Mouse (Mus musculus) adrenal gland, adult 18-20 months (tissue): ENCODE data around the gene Catsperb. TPM values are rescaled to one million over a fixed set of nuclear protein-coding genes. Genes with fewer than 3 reads are reported as not detected.
"Not testable (repeated sequence)": the region's sequence is repeated elsewhere in the genome, so short reads cannot be mapped to it uniquely, and the experiment has no call there.

ENCODE experiments used
- DNase-seq, 2 experiments: peaks; one replicate each; pipeline ENCODE4 v3.0.0; 2021 to 2022; ENCODE audit warnings: low spot score in 2 of 2
- long read RNA-seq, 2 experiments: library from polyadenylated mRNA; stranded (forward); transcript quantifications; one replicate each; pipeline ENCODE4 v2.0.0; 2021
- microRNA-seq, 2 experiments: library from miRNA; unstranded; fragments of <30 nt; microRNA quantifications; one replicate each; pipeline ENCODE4 v1.2.0; 2021; ENCODE audit warnings: borderline number of aligned reads in 2 of 2
- total RNA-seq, 2 experiments: library from RNA; stranded (reverse); gene quantifications; 1 replicate in 1 of 2; 2 replicates in 1 of 2; pipeline ENCODE4 v1.2.3; 2021

Catsperb gene
- not detected for total RNA-seq
- long read RNA-seq, experiment 1 = 0 reads
- long read RNA-seq, experiment 2 = 0 reads

DNA sequence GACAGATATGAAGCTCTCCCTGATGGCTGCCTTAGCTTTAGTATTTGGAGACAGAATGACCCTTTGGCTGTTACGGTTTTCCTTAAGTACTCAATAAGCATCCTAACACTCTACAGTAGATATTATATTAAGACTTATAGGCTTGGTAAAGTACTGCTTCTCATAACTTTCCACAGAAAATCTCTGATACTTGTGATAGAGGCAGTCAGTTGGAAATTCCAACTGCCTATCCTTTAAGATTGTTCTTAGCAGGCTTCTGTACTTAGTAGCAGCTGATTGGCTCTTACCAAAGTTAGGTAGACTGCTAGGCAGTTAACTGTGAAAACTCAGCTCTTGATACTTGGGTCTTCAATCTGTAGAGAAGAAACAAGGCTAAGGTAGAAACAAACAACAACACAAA lies at the start of gene Catsperb:
Catsperb (plus strand) TSS at position 301 of the 400 bp plus-strand sequence.
- DNase-seq = not testable (repeated sequence)

DNA sequence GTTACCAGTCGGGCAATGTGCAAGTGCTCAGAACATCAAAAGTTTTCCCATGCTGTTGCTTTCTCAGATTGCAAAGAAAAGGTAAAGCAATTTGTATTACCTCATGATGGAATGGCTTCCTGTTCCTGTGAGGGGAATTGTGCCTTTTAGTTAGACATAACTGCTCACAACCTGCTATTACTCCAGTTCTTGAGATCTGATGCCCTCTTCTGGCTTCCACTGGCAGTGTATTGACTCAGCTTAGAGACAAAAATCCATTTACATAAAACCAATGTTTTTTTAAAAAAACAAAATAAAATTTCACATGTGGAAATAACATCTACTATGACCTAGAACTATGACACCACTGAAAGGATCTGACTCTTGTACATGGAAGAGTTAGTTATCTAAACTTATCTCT lies 43.0 kb upstream of the Catsperb start:
- not testable (repeated sequence) for DNase-seq

DNA sequence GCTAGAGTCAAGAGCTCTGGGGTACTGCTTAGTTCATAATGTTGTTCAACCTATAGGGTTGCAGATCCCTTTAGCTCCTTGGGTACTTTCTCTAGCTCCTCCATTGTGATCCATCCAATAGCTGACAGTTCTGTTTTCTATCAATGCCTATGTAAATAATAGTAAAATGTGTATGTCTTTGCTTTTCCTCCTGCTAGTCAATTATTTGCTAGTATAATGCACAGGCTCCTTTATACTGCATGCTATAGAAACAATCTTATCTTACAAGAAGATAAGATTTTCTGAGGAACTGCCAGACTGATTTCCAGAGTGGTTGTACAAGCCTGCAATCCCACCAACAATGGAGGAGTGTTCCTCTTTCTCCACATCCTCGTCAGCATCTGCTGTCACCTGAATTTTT lies 23.0 kb upstream of the Catsperb start:
- DNase-seq = not testable (repeated sequence)

DNA sequence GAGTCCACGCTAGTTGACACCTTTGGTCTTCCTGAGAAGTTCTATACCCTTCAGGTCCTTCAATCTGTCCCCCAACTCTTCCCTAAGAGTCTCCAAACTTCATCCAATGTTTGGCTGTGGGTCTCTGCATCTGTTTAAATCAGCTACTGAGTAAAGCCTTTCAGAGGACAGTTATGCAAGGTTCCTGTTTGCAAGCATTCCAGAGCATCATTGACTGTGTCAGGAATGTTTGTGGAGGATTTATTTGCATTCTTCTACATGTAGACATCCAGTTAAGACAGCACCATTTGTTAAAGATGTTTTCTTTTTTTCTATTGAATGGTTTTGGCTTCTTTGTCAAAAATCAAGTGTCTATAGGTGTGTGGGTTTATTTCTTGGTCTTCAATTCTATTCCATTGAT lies 21.7 kb downstream of the Catsperb start:
- no peak for DNase-seq

DNA sequence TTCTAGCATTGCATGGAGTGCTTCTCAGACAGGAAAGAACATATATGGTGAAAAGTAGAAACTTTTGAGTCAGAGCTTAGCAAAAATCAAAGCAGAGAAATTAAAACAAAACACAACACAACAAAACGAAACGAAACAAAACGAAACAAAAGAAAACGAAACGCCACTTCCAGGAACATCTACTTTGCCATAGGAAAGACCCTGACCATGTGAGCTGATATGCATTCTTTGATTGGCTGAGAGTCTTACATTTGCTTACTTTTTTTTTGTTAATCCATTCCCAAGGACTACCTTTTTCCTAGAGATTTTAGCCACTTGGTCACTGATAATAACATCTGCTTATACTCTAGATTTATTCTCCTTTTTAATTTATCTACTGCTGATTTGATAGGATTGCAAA lies 57.6 kb downstream of the Catsperb start:
- no peak for DNase-seq

DNA sequence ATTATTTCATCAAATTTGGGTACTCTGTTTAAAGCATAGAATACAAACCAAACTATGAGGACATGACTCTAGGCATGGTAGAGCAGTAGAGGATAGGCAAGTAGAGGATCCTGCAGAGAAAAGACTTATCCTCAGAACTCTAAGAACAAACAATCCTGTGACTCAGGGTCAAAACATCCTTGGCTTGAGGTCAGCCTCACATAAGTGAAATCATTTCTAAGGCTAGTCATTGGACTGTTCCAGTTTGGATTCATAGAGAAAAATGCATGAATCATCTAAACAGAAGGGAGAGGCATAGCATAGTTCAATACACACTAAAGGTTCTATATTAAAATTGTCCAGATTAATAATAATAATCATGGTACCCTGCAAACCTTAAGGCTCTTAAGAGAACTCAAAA lies 79.1 kb downstream of the Catsperb start:
- no peak for DNase-seq

DNA sequence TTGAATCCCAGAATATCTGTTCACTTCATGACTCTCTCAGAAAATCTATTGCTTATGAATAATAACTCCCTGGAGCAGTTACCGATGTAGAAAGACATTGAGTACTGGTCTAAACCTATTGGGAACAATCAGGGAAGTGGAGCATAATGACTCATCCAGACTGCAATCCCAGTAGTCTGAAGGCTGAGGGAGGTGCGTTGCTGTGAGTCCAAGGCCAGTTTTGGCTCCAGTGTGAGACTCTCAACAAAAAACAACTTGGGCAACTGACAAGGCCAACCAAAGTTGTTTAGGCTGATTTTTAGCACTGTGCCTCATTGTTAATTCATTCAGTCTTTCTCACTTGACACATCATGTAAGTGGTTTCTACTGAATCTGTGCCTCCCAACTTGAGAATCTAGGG lies 106.9 kb downstream of the Catsperb start:
- peak in 1 of 2 experiments; percentile 13 for DNase-seq

DNA sequence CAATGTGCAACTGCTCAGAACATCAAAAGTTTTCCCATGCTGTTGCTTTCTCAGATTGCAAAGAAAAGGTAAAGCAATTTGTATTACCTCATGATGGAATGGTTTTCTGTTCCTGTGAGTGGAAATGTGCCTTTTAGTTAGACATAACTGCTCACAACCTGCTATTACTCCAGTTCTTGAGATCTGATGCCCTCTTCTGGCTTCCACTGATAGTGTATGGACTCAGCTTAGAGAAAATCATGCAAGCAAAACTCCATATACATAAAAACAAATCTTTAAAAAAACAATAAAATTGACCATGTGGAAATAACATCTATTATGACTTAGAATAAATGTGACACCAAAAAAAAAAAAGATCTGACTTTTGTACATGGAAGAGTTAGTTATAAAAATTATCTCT lies 202.2 kb downstream of the Catsperb start:
- DNase-seq = not testable (repeated sequence)

DNA sequence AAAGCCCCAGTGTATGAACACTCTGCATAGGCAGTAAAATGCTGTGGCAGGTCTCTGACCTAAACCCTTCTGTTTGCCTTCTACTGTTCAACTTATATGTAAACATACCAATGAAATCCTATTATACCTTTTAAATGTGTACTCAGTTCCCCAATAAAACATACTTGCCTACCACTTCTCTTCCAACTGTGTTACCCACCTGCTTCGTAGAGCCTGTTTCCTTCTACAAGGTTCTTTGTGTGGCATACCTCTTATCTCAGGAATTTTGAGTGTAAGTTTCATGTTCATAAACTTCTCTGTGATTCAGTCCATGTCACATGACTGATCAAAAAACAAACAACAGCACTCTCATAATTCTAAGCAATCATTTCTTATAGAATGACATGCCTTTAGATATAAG lies 228.7 kb downstream of the Catsperb start:
- no peak for DNase-seq

DNA sequence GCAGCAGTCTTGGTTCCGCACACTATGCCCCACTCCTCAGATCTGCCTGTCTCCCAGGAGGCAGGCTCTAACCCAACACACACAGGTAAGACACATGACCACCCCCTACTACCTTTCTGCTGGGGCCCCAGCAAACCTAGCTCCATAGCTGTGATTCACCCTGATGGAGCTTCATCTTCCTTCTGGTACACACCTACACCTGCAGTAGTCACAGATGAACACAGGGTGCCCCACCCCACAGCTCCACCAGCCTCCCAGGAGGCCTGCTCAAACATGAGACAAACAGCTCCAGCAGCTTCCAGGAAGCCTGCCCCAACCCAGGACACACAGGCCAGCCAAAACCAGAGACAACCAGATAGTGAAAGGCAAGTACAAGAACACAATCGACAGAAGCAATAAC lies 263.0 kb downstream of the Catsperb start:
- no peak for DNase-seq

Small RNAs within 50 kb of the gene (microRNA-seq; reads per million reads assigned to microRNA genes)
- 0 reads per million in 2 experiments for gene Gm24542
